Mouse (Mus musculus): ENCODE data around the gene Psmd6.

- TF ChIP-seq ZC3H11A (IDR thresholded peaks at IDR 0.05; ENCODE audit: borderline replicate concordance, low read depth, low read length) (no peak), CHD2 (IDR thresholded peaks at IDR 0.05; ENCODE audit: low read depth, low read length) (no peak), ZNF384 (IDR thresholded peaks at IDR 0.05; ENCODE audit: low read depth, low read length) (no peak), MAFK (IDR thresholded peaks at IDR 0.05; ENCODE audit: insufficient read depth, low read depth, low read length) (no peak), HCFC1 (IDR thresholded peaks at IDR 0.05; ENCODE audit: borderline replicate concordance, insufficient read depth, low read length) (no peak)
Observed at GRCm38 (mm10) chr14:14101296-14101695, 19.5 kb downstream of the Psmd6 start.
